Mouse (Mus musculus) stomach, postnatal 0 days (tissue): ENCODE measurements around the gene Actl6b.

Experiments
- CTCF ChIP-seq: IDR thresholded peaks from 2 replicates; pipeline ENCODE4 v1.5.1; 2016; ENCODE audit warnings: antibody characterized with exemption, low read depth, mild to moderate bottlenecking, moderate library complexity
- EP300 ChIP-seq: optimal IDR thresholded peaks from 2 replicates; pipeline ENCODE3; 2016; ENCODE audit warnings: antibody characterized with exemption

DNA sequence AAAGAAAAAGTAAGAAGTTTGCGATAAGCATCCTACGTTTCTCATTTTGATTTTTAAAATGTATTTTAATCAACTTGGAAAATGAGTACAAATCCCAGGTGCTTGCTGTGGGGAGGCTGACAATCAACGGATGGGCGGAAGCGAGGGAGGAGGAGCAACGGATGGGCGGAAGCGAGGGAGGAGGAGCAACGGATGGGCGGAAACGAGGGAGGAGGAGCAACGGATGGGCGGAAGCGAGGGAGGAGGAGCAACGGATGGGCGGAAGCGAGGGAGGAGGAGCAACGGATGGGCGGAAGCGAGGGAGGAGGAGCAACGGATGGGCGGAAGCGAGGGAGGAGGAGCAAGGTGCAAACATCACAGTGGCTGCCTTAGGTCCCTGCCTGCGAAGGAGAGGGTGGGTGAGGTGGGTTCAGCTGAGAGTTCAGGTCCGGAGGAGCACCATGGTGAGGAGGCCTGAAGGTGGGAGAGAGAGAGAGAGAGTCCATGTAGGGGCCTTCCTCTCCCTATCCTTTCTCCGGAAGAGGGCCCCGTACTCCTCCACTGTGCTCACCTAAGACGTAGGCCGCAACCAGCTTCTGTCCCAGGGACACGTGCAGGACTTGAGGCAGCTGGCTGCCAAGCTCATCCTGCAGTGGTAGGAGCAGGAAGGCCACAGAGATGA lies 43.4 kb downstream of the Actl6b start:
- TF ChIP-seq EP300 (no peak), CTCF (no peak)
